In genomic region chr8:122806956-122807538, GRCm38 (mm10) we compare ENCODE assay signal across 12 mouse cellular contexts. TPM values are rescaled to one million over a fixed set of nuclear protein-coding genes. Genes with fewer than 3 reads are reported as not detected.
DNase-seq lines count a peak whose midpoint lies in the region; ATAC-seq lines count a peak whose summit lies in the region.
"Had no signal": no experiment of that assay in that cellular context is flagged by ENCODE, and none has a peak within 500 bp of the region (broad histone marks: within the 10 kb centered on the region; RNA-seq: fewer than 3 reads in every experiment).

No protein-coding gene starts in this region.

- peak overlapping the region; percentile 65 for H3K27ac ChIP-seq in hindbrain, embryonic 11.5 days (ENCODE audit: low read depth, low read length)
- H3K27ac ChIP-seq in midbrain, embryonic 15.5 days, result peak overlapping the region; percentile 88
- H3K27ac ChIP-seq: embryonic facial prominence, embryonic 12.5 days had no signal

- 74% methylated on average over 7 of the region's 7 CpGs for WGBS in hindbrain, embryonic 11.5 days
- 32% methylated on average over 7 of the region's 7 CpGs for WGBS in midbrain, embryonic 15.5 days

- ATAC-seq in hindbrain, embryonic 11.5 days (ENCODE audit: low FRiP score), result no peak
- ATAC-seq in midbrain, embryonic 15.5 days (replicated peaks), result no peak
- no peak for ATAC-seq in megakaryocyte, adult 5-6 weeks (ENCODE audit: poor library complexity, severe bottlenecking)
- ATAC-seq: CD4-positive, CD25-positive, alpha-beta regulatory T cell, adult 4 months had no signal

- no peaks in the 10 kb centered on the region for H3K9me3 ChIP-seq in hindbrain, embryonic 11.5 days (ENCODE audit: control insufficient read depth, low read length)
- no peaks in the 10 kb centered on the region for H3K9me3 ChIP-seq in midbrain, embryonic 15.5 days
- H3K9me3 ChIP-seq: embryonic facial prominence, embryonic 12.5 days had no signal

- peaks cover 21% of the 10 kb centered on the region for H3K4me1 ChIP-seq in hindbrain, embryonic 11.5 days (replicated peaks; ENCODE audit: control insufficient read depth, insufficient read depth, low read length)
- peaks cover 69% of the 10 kb centered on the region for H3K4me1 ChIP-seq in midbrain, embryonic 15.5 days

- no peak overlapping the region for H3K4me2 ChIP-seq in hindbrain, embryonic 11.5 days (replicated peaks; ENCODE audit: low read depth, low read length)
- no peak overlapping the region for H3K4me2 ChIP-seq in midbrain, embryonic 15.5 days
- H3K4me2 ChIP-seq: embryonic facial prominence, embryonic 12.5 days had no signal

- peak overlapping the region; percentile 40; the same call in 1 of the 2 replicates for H3K9ac ChIP-seq in hindbrain, embryonic 11.5 days (ENCODE audit: low read depth, low read length)
- H3K9ac ChIP-seq in midbrain, embryonic 15.5 days, result peak overlapping the region; percentile 2; the same call in 1 of the 2 replicates
- H3K9ac ChIP-seq: embryonic facial prominence, embryonic 12.5 days had no signal

- H3K27me3 ChIP-seq in hindbrain, embryonic 11.5 days (ENCODE audit: control insufficient read depth, insufficient read depth, low read length), result no peaks in the 10 kb centered on the region
- no peaks in the 10 kb centered on the region for H3K27me3 ChIP-seq in midbrain, embryonic 15.5 days (replicated peaks)
- H3K27me3 ChIP-seq: embryonic facial prominence, embryonic 12.5 days had no signal

- H3K4me3 ChIP-seq in hindbrain, embryonic 11.5 days (ENCODE audit: low read depth, low read length), result no peak overlapping the region
- H3K4me3 ChIP-seq in midbrain, embryonic 15.5 days, result no peak overlapping the region
- H3K4me3 ChIP-seq: embryonic facial prominence, embryonic 12.5 days had no signal

- peak; percentile 71 for DNase-seq in left cerebral cortex, postnatal 4 days
- DNase-seq in left cerebral cortex, adult 11 months (ENCODE audit: low spot score), result no peak
- no peak for DNase-seq in hindbrain, embryonic 11.5 days (ENCODE audit: low spot score)
- DNase-seq in thymus, postnatal 36 days, result peak; percentile 48 to 71
- no peak for DNase-seq in heart, adult 18-20 months
- DNase-seq: cerebellum, adult 9-10 months; lung, adult 18-20 months had no signal

- intact Hi-C loops in left cerebral cortex, postnatal 4 days (cut with DNase I), result no loop called here

- H3K36me3 ChIP-seq in hindbrain, embryonic 11.5 days (ENCODE audit: control insufficient read depth, insufficient read depth, low read length), result no peaks in the 10 kb centered on the region
- H3K36me3 ChIP-seq in midbrain, embryonic 15.5 days (replicated peaks), result no peaks in the 10 kb centered on the region

RNA-seq across cellular contexts. Expression of gene Acsf3, which starts 31.8 kb away (rescaled TPM):
- total RNA-seq in left cerebral cortex, postnatal 4 days (2021), result 10 to 100 TPM; 17.4 to 17.8 TPM
- 11.5 and 15.4 TPM in 2 replicates for polyA plus RNA-seq in hindbrain, embryonic 11.5 days (2014; fragmentation: Nextera tagmentation; extraction: Ambion mirVana)
- polyA plus RNA-seq in midbrain, embryonic 15.5 days (2015; fragmentation: Nextera tagmentation; extraction: Ambion mirVana), result 16.4 and 18.3 TPM in 2 replicates
- total RNA-seq in heart, adult 18-20 months (2021), result 10 to 100 TPM; 32.3 to 35.1 TPM
- total RNA-seq in megakaryocyte, adult 5-6 weeks (2015), result 4.3 and 5.0 TPM in 2 replicates
- total RNA-seq in megakaryocyte, adult 5-6 weeks (2017), result 3.9 and 5.9 TPM in 2 replicates

RNA-seq across cellular contexts. Expression of gene Cdh15, which starts 40.7 kb away (rescaled TPM):
- 1 to 10 TPM; 1.2 to 1.7 TPM for total RNA-seq in left cerebral cortex, postnatal 4 days (2021)
- 0.86 and 1.7 TPM in 2 replicates for polyA plus RNA-seq in hindbrain, embryonic 11.5 days (2014; fragmentation: Nextera tagmentation; extraction: Ambion mirVana)
- polyA plus RNA-seq in midbrain, embryonic 15.5 days (2015; fragmentation: Nextera tagmentation; extraction: Ambion mirVana), result 2.0 and 2.1 TPM in 2 replicates
- not detected for total RNA-seq in heart, adult 18-20 months (2021)
- not detected in 2 replicates for total RNA-seq in megakaryocyte, adult 5-6 weeks (2015)
- total RNA-seq in megakaryocyte, adult 5-6 weeks (2017), result not detected in 2 replicates
- polyA plus RNA-seq: spleen, adult 2 months had no signal

Comparison
In these comparisons a context has a peak if more than half of its experiments do, and no peak if none do; other contexts are left out.
1. DNase-seq: peak in left cerebral cortex, postnatal 4 days (single experiment) and thymus, postnatal 36 days (2 of 2); none in left cerebral cortex, adult 11 months (single experiment), hindbrain, embryonic 11.5 days (single experiment) and heart, adult 18-20 months (0 of 2).